Mouse (Mus musculus): Measurements from ENCODE around the gene Cabin1. TPM values are rescaled to one million over a fixed set of nuclear protein-coding genes. Genes with fewer than 3 reads are reported as not detected.

The Cabin1 gene
- polyA plus RNA-seq, 1 experiment from 2014 or later, result 30.8 TPM

GRCm38 (mm10) chr10:75705681-75706400 lies 58.3 kb downstream of the Cabin1 start:
- 69% methylated on average over 7 of the region's 7 CpGs for WGBS
- ATAC-seq (ENCODE audit: insufficient number of reproducible peaks, insufficient read depth, low FRiP score, low read depth), result no peak
- peaks cover 44% of the 10 kb centered on the region for H3K36me3 ChIP-seq (ENCODE audit: control insufficient read depth, insufficient read depth, low read length)

GRCm38 (mm10) chr10:75704212-75705185 lies 59.6 kb downstream of the Cabin1 start:
- Histone ChIP-seq H3K4me1 (ENCODE audit: control insufficient read depth in 2 of 2, insufficient read depth in 2 of 2, low read length in 2 of 2) (peaks cover 10 to 25% of the 10 kb centered on the region in 2 experiments), H3K9ac (ENCODE audit: low read length) (peak overlapping the region; percentile 12), H3K4me3 (ENCODE audit: control insufficient read depth in 1 of 2, insufficient read depth in 1 of 2, low read depth in 1 of 2, low read length in 2 of 2) (no peak overlapping the region), H3K27me3 (ENCODE audit: control insufficient read depth, insufficient read depth, low read length) (no peaks in the 10 kb centered on the region), H3K36me3 (ENCODE audit: control insufficient read depth, insufficient read depth, low read length) (peaks cover 43% of the 10 kb centered on the region), H3K9me3 (ENCODE audit: control insufficient read depth, low read length) (no peaks in the 10 kb centered on the region), H3K27ac (replicated peaks in 1 of 2; ENCODE audit: control insufficient read depth in 1 of 2, insufficient read depth in 1 of 2, low read depth in 2 of 2, low read length in 2 of 2) (peak overlapping the region; percentile 79 to 80), H3K4me2 (ENCODE audit: low read length) (peak overlapping the region; percentile 12)
- peak; percentile 79 for ATAC-seq (ENCODE audit: insufficient number of reproducible peaks, insufficient read depth, low FRiP score, low read depth)
- WGBS, result 48% methylated on average over 15 of the region's 15 CpGs

More at GRCm38 (mm10) chr10:75705681-75706400, 58.3 kb downstream of the Cabin1 start:
- H3K9ac ChIP-seq (ENCODE audit: low read length), result no peak overlapping the region
- no peak overlapping the region for H3K27ac ChIP-seq (replicated peaks in 1 of 2; ENCODE audit: control insufficient read depth in 1 of 2, insufficient read depth in 1 of 2, low read depth in 2 of 2, low read length in 2 of 2)
- peaks cover 10 to 25% of the 10 kb centered on the region in 2 experiments for H3K4me1 ChIP-seq (ENCODE audit: control insufficient read depth in 2 of 2, insufficient read depth in 2 of 2, low read length in 2 of 2)
- H3K27me3 ChIP-seq (ENCODE audit: control insufficient read depth, insufficient read depth, low read length), result no peaks in the 10 kb centered on the region
- no peaks in the 10 kb centered on the region for H3K9me3 ChIP-seq (ENCODE audit: control insufficient read depth, low read length)
- no peak overlapping the region for H3K4me2 ChIP-seq (ENCODE audit: low read length)
- H3K4me3 ChIP-seq (ENCODE audit: control insufficient read depth in 1 of 2, insufficient read depth in 1 of 2, low read depth in 1 of 2, low read length in 2 of 2), result no peak overlapping the region

- Histone ChIP-seq H3K9ac (ENCODE audit: low read length) (no peak overlapping the region), H3K4me1 (ENCODE audit: control insufficient read depth in 2 of 2, insufficient read depth in 2 of 2, low read length in 2 of 2) (peaks cover 10 to 24% of the 10 kb centered on the region in 2 experiments), H3K9me3 (ENCODE audit: control insufficient read depth, low read length) (no peaks in the 10 kb centered on the region), H3K4me3 (ENCODE audit: control insufficient read depth in 1 of 2, insufficient read depth in 1 of 2, low read depth in 1 of 2, low read length in 2 of 2) (no peak overlapping the region), H3K27me3 (ENCODE audit: control insufficient read depth, insufficient read depth, low read length) (no peaks in the 10 kb centered on the region), H3K36me3 (ENCODE audit: control insufficient read depth, insufficient read depth, low read length) (peaks cover 41% of the 10 kb centered on the region), H3K27ac (replicated peaks in 1 of 2; ENCODE audit: control insufficient read depth in 1 of 2, insufficient read depth in 1 of 2, low read depth in 2 of 2, low read length in 2 of 2) (peak overlapping the region; percentile 79 to 80; a peak in 3 of 4 replicates), H3K4me2 (ENCODE audit: low read length) (no peak overlapping the region)
- no peak for ATAC-seq (ENCODE audit: insufficient number of reproducible peaks, insufficient read depth, low FRiP score, low read depth)
- WGBS, result 72% methylated on average over 1 of the region's 1 CpGs
Observed at GRCm38 (mm10) chr10:75703504-75703903, 60.6 kb downstream of the Cabin1 start.

- no peak overlapping the region for H3K4me2 ChIP-seq (ENCODE audit: low read length)
- ATAC-seq (ENCODE audit: insufficient number of reproducible peaks, insufficient read depth, low FRiP score, low read depth), result no peak
- 88% methylated on average over 2 of the region's 2 CpGs for WGBS
- H3K4me1 ChIP-seq (ENCODE audit: control insufficient read depth in 2 of 2, insufficient read depth in 2 of 2, low read length in 2 of 2), result peaks cover 10 to 22% of the 10 kb centered on the region in 2 experiments
- H3K9ac ChIP-seq (ENCODE audit: low read length), result no peak overlapping the region
- no peak overlapping the region for H3K4me3 ChIP-seq (ENCODE audit: control insufficient read depth in 1 of 2, insufficient read depth in 1 of 2, low read depth in 1 of 2, low read length in 2 of 2)
- H3K9me3 ChIP-seq (ENCODE audit: control insufficient read depth, low read length), result no peaks in the 10 kb centered on the region
- H3K27ac ChIP-seq (replicated peaks in 1 of 2; ENCODE audit: control insufficient read depth in 1 of 2, insufficient read depth in 1 of 2, low read depth in 2 of 2, low read length in 2 of 2), result no peak overlapping the region
- peaks cover 42% of the 10 kb centered on the region for H3K36me3 ChIP-seq (ENCODE audit: control insufficient read depth, insufficient read depth, low read length)
- H3K27me3 ChIP-seq (ENCODE audit: control insufficient read depth, insufficient read depth, low read length), result no peaks in the 10 kb centered on the region
Observed at GRCm38 (mm10) chr10:75702494-75702893, 61.6 kb downstream of the Cabin1 start.

- ATAC-seq (ENCODE audit: insufficient number of reproducible peaks, insufficient read depth, low FRiP score, low read depth), result no peak
- Histone ChIP-seq H3K9ac (ENCODE audit: low read length) (no peak overlapping the region), H3K9me3 (ENCODE audit: control insufficient read depth, low read length) (no peaks in the 10 kb centered on the region)
Observed at GRCm38 (mm10) chr10:75701280-75701679, 62.9 kb downstream of the Cabin1 start.

GRCm38 (mm10) chr10:75697693-75698092 lies 66.4 kb downstream of the Cabin1 start:
- H3K4me2 ChIP-seq (ENCODE audit: low read length), result no peak overlapping the region
- WGBS, result 84% methylated on average over 3 of the region's 3 CpGs
- H3K27me3 ChIP-seq (ENCODE audit: control insufficient read depth, insufficient read depth, low read length), result no peaks in the 10 kb centered on the region
- no peak for ATAC-seq (ENCODE audit: insufficient number of reproducible peaks, insufficient read depth, low FRiP score, low read depth)
- peaks cover 3 to 8% of the 10 kb centered on the region in 2 experiments; a peak in 2 of 4 replicates for H3K4me1 ChIP-seq (ENCODE audit: control insufficient read depth in 2 of 2, insufficient read depth in 2 of 2, low read length in 2 of 2)
- H3K36me3 ChIP-seq (ENCODE audit: control insufficient read depth, insufficient read depth, low read length), result peaks cover 70% of the 10 kb centered on the region
- H3K9ac ChIP-seq (ENCODE audit: low read length), result no peak overlapping the region
- no peaks in the 10 kb centered on the region for H3K9me3 ChIP-seq (ENCODE audit: control insufficient read depth, low read length)
- no peak overlapping the region for H3K27ac ChIP-seq (replicated peaks in 1 of 2; ENCODE audit: control insufficient read depth in 1 of 2, insufficient read depth in 1 of 2, low read depth in 2 of 2, low read length in 2 of 2)
- no peak overlapping the region for H3K4me3 ChIP-seq (ENCODE audit: control insufficient read depth in 1 of 2, insufficient read depth in 1 of 2, low read depth in 1 of 2, low read length in 2 of 2)

More at GRCm38 (mm10) chr10:75701280-75701679, 62.9 kb downstream of the Cabin1 start:
- Histone ChIP-seq H3K4me2 (ENCODE audit: low read length) (no peak overlapping the region), H3K27ac (replicated peaks in 1 of 2; ENCODE audit: control insufficient read depth in 1 of 2, insufficient read depth in 1 of 2, low read depth in 2 of 2, low read length in 2 of 2) (no peak overlapping the region), H3K27me3 (ENCODE audit: control insufficient read depth, insufficient read depth, low read length) (no peaks in the 10 kb centered on the region), H3K4me1 (ENCODE audit: control insufficient read depth in 2 of 2, insufficient read depth in 2 of 2, low read length in 2 of 2) (peaks cover 10 to 22% of the 10 kb centered on the region in 2 experiments), H3K4me3 (ENCODE audit: control insufficient read depth in 1 of 2, insufficient read depth in 1 of 2, low read depth in 1 of 2, low read length in 2 of 2) (no peak overlapping the region), H3K36me3 (ENCODE audit: control insufficient read depth, insufficient read depth, low read length) (peaks cover 48% of the 10 kb centered on the region)
- 88% methylated on average over 6 of the region's 6 CpGs for WGBS

- no peaks in the 10 kb centered on the region for H3K9me3 ChIP-seq (ENCODE audit: control insufficient read depth, low read length)
- no peak overlapping the region for H3K4me2 ChIP-seq (ENCODE audit: low read length)
- H3K9ac ChIP-seq (ENCODE audit: low read length), result no peak overlapping the region
- peaks cover 3 to 8% of the 10 kb centered on the region in 2 experiments; a peak in 2 of 4 replicates for H3K4me1 ChIP-seq (ENCODE audit: control insufficient read depth in 2 of 2, insufficient read depth in 2 of 2, low read length in 2 of 2)
- 73% methylated on average over 7 of the region's 7 CpGs for WGBS
- H3K4me3 ChIP-seq (ENCODE audit: control insufficient read depth in 1 of 2, insufficient read depth in 1 of 2, low read depth in 1 of 2, low read length in 2 of 2), result no peak overlapping the region
- no peak overlapping the region for H3K27ac ChIP-seq (replicated peaks in 1 of 2; ENCODE audit: control insufficient read depth in 1 of 2, insufficient read depth in 1 of 2, low read depth in 2 of 2, low read length in 2 of 2)
- peaks cover 79% of the 10 kb centered on the region for H3K36me3 ChIP-seq (ENCODE audit: control insufficient read depth, insufficient read depth, low read length)
- H3K27me3 ChIP-seq (ENCODE audit: control insufficient read depth, insufficient read depth, low read length), result no peaks in the 10 kb centered on the region
- no peak for ATAC-seq (ENCODE audit: insufficient number of reproducible peaks, insufficient read depth, low FRiP score, low read depth)
Observed at GRCm38 (mm10) chr10:75696597-75697355, 67.4 kb downstream of the Cabin1 start.

All from heart, embryonic 14.5 days (tissue).